Mouse (Mus musculus): ENCODE results near the gene Gm11361. TPM values are rescaled to one million over a fixed set of nuclear protein-coding genes. Genes with fewer than 3 reads are reported as not detected.

Gm11361 gene
- polyA plus RNA-seq, 1 experiment from 2014 or later: 0.92 TPM

Other genes starting within 250 kb of the Gm11361 start
- not detected in 2 replicates for gene Prl4a1, start 241.3 kb upstream of the Gm11361 start, polyA plus RNA-seq (2014; fragmentation: Nextera tagmentation; extraction: Ambion mirVana)
- not detected in 2 replicates for gene Prl5a1, start 115.0 kb upstream of the Gm11361 start, polyA plus RNA-seq (2014; fragmentation: Nextera tagmentation; extraction: Ambion mirVana)